12 mouse cellular contexts compared by ENCODE assay signal in the genomic region with DNA sequence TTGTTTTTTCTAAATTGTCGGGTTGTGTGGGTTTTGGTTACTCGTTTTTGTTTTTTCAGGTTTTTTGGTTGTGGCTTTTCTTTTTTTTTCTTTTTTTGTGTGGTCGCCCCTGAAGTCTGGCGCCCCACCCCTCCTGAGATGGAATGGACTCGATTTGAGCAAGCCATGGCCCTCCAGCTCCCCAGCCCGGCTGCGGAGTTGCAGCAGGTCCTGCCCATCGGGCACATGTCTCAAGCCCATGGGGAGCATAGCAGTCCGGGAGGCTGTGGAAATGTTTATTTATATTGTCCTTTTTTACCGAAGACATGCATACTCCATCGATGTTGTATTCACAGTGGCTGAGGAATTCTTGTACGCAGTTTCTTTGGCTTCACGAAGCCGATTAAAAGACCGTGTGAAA. TPM values are rescaled to one million over a fixed set of nuclear protein-coding genes. Genes with fewer than 3 reads are reported as not detected.
A peak's percentile ranks its signal among the peaks of the same experiment; 100 is the strongest.
DNase-seq lines count a peak whose midpoint lies in the region; ATAC-seq and TF ChIP-seq lines count a peak whose summit lies in the region.
"Had no signal": no experiment of that assay in that cellular context is flagged by ENCODE, and none has a peak within 500 bp of the region (broad histone marks: within the 10 kb centered on the region; RNA-seq: fewer than 3 reads in every experiment).

No protein-coding gene starts in this region.

- H3K4me2 ChIP-seq in hindbrain, embryonic 12.5 days (replicated peaks), result peak overlapping the region; percentile 65; the same call in 1 of the 2 replicates
- H3K4me2 ChIP-seq in hindbrain, embryonic 14.5 days (replicated peaks), result no peak overlapping the region
- no peak overlapping the region for H3K4me2 ChIP-seq in limb, embryonic 15.5 days
- H3K4me2 ChIP-seq: heart, embryonic 11.5 days had no signal

- no peak for TF ChIP-seq CTCF in ES-Bruce4 (IDR thresholded peaks at IDR 0.05; ENCODE audit: low read depth, low read length)

- no peak for ATAC-seq in hindbrain, embryonic 12.5 days (ENCODE audit: low FRiP score)
- ATAC-seq in hindbrain, embryonic 14.5 days (ENCODE audit: low FRiP score), result no peak
- no peak for ATAC-seq in limb, embryonic 15.5 days (ENCODE audit: insufficient number of reproducible peaks, low FRiP score, low TSS enrichment, low read depth)
- no peak for ATAC-seq in erythroid progenitor cell, adult 5-6 weeks (replicated peaks; ENCODE audit: low FRiP score, poor library complexity, severe bottlenecking)
- ATAC-seq in megakaryocyte-erythroid progenitor cell, adult 5-6 weeks (replicated peaks; ENCODE audit: low FRiP score, low TSS enrichment, poor library complexity, severe bottlenecking), result no peak

- no peak overlapping the region for H3K4me3 ChIP-seq in hindbrain, embryonic 12.5 days
- H3K4me3 ChIP-seq in hindbrain, embryonic 14.5 days (replicated peaks; ENCODE audit: low read length), result no peak overlapping the region; the same call in 1 of the 2 replicates
- H3K4me3 ChIP-seq in ES-Bruce4 (ENCODE audit: low read depth, low read length), result peak overlapping the region; percentile 35
- H3K4me3 ChIP-seq in limb, embryonic 15.5 days, result no peak overlapping the region

- H3K36me3 ChIP-seq in hindbrain, embryonic 12.5 days, result peaks cover 32% of the 10 kb centered on the region
- peaks cover 30% of the 10 kb centered on the region for H3K36me3 ChIP-seq in hindbrain, embryonic 14.5 days (replicated peaks; ENCODE audit: control insufficient read depth, insufficient read depth)
- H3K36me3 ChIP-seq in ES-Bruce4 (ENCODE audit: control insufficient read depth, insufficient read depth, low read length, poor library complexity, severe bottlenecking), result peaks cover 11% of the 10 kb centered on the region
- peaks cover 28% of the 10 kb centered on the region for H3K36me3 ChIP-seq in limb, embryonic 15.5 days

- no peak for TF ChIP-seq EP300 in ES-Bruce4 (IDR thresholded peaks at IDR 0.05; ENCODE audit: insufficient read depth, low read depth, low read length)

- peak overlapping the region; percentile 36; the same call in 1 of the 2 replicates for H3K9ac ChIP-seq in hindbrain, embryonic 12.5 days
- no peak overlapping the region for H3K9ac ChIP-seq in hindbrain, embryonic 14.5 days
- peak overlapping the region; percentile 44; the same call in 1 of the 2 replicates for H3K9ac ChIP-seq in ES-Bruce4 (ENCODE audit: low read depth, poor library complexity, severe bottlenecking)
- H3K9ac ChIP-seq in limb, embryonic 15.5 days, result no peak overlapping the region
- H3K9ac ChIP-seq: liver, embryonic 13.5 days had no signal

- peak overlapping the region; percentile 89; the same call in 1 of the 2 replicates for H3K27ac ChIP-seq in hindbrain, embryonic 12.5 days
- H3K27ac ChIP-seq in hindbrain, embryonic 14.5 days, result no peak overlapping the region
- no peak overlapping the region for H3K27ac ChIP-seq in ES-Bruce4 (ENCODE audit: insufficient read depth, low read length)
- peak overlapping the region; percentile 39; the same call in 1 of the 2 replicates for H3K27ac ChIP-seq in limb, embryonic 15.5 days

- 89% methylated on average over 15 of the region's 15 CpGs for WGBS in hindbrain, embryonic 12.5 days
- WGBS in hindbrain, embryonic 14.5 days, result 92% methylated on average over 15 of the region's 15 CpGs
- 89% methylated on average over 15 of the region's 15 CpGs for WGBS in limb, embryonic 15.5 days

- no peaks in the 10 kb centered on the region for H3K27me3 ChIP-seq in hindbrain, embryonic 12.5 days
- no peaks in the 10 kb centered on the region for H3K27me3 ChIP-seq in hindbrain, embryonic 14.5 days (ENCODE audit: control insufficient read depth, insufficient read depth, low read length)
- no peaks in the 10 kb centered on the region for H3K27me3 ChIP-seq in ES-Bruce4 (ENCODE audit: control insufficient read depth, insufficient read depth, low read length, poor library complexity, severe bottlenecking)
- H3K27me3 ChIP-seq in limb, embryonic 15.5 days, result no peaks in the 10 kb centered on the region
- H3K27me3 ChIP-seq: liver, embryonic 13.5 days had no signal

- no peaks in the 10 kb centered on the region for H3K9me3 ChIP-seq in hindbrain, embryonic 12.5 days (replicated peaks)
- H3K9me3 ChIP-seq in hindbrain, embryonic 14.5 days (ENCODE audit: control insufficient read depth, low read length), result no peaks in the 10 kb centered on the region
- H3K9me3 ChIP-seq in ES-Bruce4 (replicated peaks; ENCODE audit: control insufficient read depth, insufficient read depth, low read length, poor library complexity, severe bottlenecking), result no peaks in the 10 kb centered on the region
- no peaks in the 10 kb centered on the region for H3K9me3 ChIP-seq in limb, embryonic 15.5 days

- H3K4me1 ChIP-seq in hindbrain, embryonic 12.5 days, result peaks cover 55% of the 10 kb centered on the region
- H3K4me1 ChIP-seq in hindbrain, embryonic 14.5 days (replicated peaks; ENCODE audit: control insufficient read depth, insufficient read depth, low read length), result peaks cover 36% of the 10 kb centered on the region
- H3K4me1 ChIP-seq in ES-Bruce4 (ENCODE audit: control insufficient read depth, insufficient read depth, low read length), result peaks cover 2% of the 10 kb centered on the region
- peaks cover 52% of the 10 kb centered on the region for H3K4me1 ChIP-seq in limb, embryonic 15.5 days

- DNase-seq in adrenal gland, adult (ENCODE audit: inconsistent age in 2 of 2, low spot score in 1 of 2), result peak; percentile 29 to 44
- DNase-seq in adrenal gland, postnatal 4 days (ENCODE audit: low spot score in 2 of 2), result no peak
- no peak for DNase-seq in hindbrain, embryonic 14.5 days (ENCODE audit: low spot score)
- DNase-seq: kidney, adult 18-20 months; liver, embryonic 13.5 days; right cerebral cortex, postnatal 25 days had no signal

- no peak for TF ChIP-seq POLR2A in ES-Bruce4 (IDR thresholded peaks at IDR 0.05; ENCODE audit: insufficient read depth, low read length)

RNA-seq across cellular contexts. Expression of a gene that starts 1.5 kb away (rescaled TPM):
- total RNA-seq in adrenal gland, postnatal 4 days (2021), result 1 to 10 TPM; 7.5 to 8.8 TPM
- 12.0 and 13.3 TPM in 2 replicates for polyA plus RNA-seq in hindbrain, embryonic 12.5 days (2016; fragmentation: Nextera tagmentation; extraction: Ambion mirVana)
- polyA plus RNA-seq in hindbrain, embryonic 14.5 days (2014; fragmentation: Nextera tagmentation; extraction: Ambion mirVana), result 7.0 and 7.7 TPM in 2 replicates
- 7.6 and 7.7 TPM in 2 replicates for polyA plus RNA-seq in ES-Bruce4 (2011; ENCODE audit: insufficient read depth, insufficient read length, low read depth, missing spikeins)
- 12.8 and 13.3 TPM in 2 replicates for polyA plus RNA-seq in limb, embryonic 15.5 days (2015; fragmentation: Nextera tagmentation; extraction: Ambion mirVana)
- not detected in 2 replicates for total RNA-seq in erythroid progenitor cell, adult 5-6 weeks (2015; ENCODE audit: low replicate concordance)
- not detected in 2 replicates for total RNA-seq in erythroid progenitor cell, adult 5-6 weeks (2017; ENCODE audit: low replicate concordance)
- 14.2 and 22.9 TPM in 2 replicates for total RNA-seq in megakaryocyte-erythroid progenitor cell, adult 5-6 weeks (2014; fragmentation: Nextera tagmentation)
- 25.4 and 27.8 TPM in 2 replicates for total RNA-seq in megakaryocyte-erythroid progenitor cell, adult 5-6 weeks (2017)

RNA-seq across cellular contexts. Expression of a gene that starts 5.5 kb away (rescaled TPM):
- total RNA-seq in adrenal gland, postnatal 4 days (2021), result 100 to 1,000 TPM; 296 to 322 TPM
- polyA plus RNA-seq in hindbrain, embryonic 12.5 days (2016; fragmentation: Nextera tagmentation; extraction: Ambion mirVana), result 235 and 271 TPM in 2 replicates
- polyA plus RNA-seq in hindbrain, embryonic 14.5 days (2014; fragmentation: Nextera tagmentation; extraction: Ambion mirVana), result 203 and 252 TPM in 2 replicates
- 51.9 and 58.2 TPM in 2 replicates for polyA plus RNA-seq in ES-Bruce4 (2011; ENCODE audit: insufficient read depth, insufficient read length, low read depth, missing spikeins)
- polyA plus RNA-seq in limb, embryonic 15.5 days (2015; fragmentation: Nextera tagmentation; extraction: Ambion mirVana), result 102 and 103 TPM in 2 replicates
- total RNA-seq in erythroid progenitor cell, adult 5-6 weeks (2015; ENCODE audit: low replicate concordance), result 10.1 and 19.7 TPM in 2 replicates
- 33.5 and 39.6 TPM in 2 replicates for total RNA-seq in erythroid progenitor cell, adult 5-6 weeks (2017; ENCODE audit: low replicate concordance)
- total RNA-seq in megakaryocyte-erythroid progenitor cell, adult 5-6 weeks (2014; fragmentation: Nextera tagmentation), result 31.5 and 44.0 TPM in 2 replicates
- 30.8 and 73.1 TPM in 2 replicates for total RNA-seq in megakaryocyte-erythroid progenitor cell, adult 5-6 weeks (2017)

RNA-seq across cellular contexts. Expression of a gene that starts 8.0 kb away (rescaled TPM):
- total RNA-seq in adrenal gland, postnatal 4 days (2021), result 1 to 10 TPM; 6.5 to 7.5 TPM
- polyA plus RNA-seq in hindbrain, embryonic 12.5 days (2016; fragmentation: Nextera tagmentation; extraction: Ambion mirVana), result 49.3 and 50.5 TPM in 2 replicates
- polyA plus RNA-seq in hindbrain, embryonic 14.5 days (2014; fragmentation: Nextera tagmentation; extraction: Ambion mirVana), result 25.9 and 26.2 TPM in 2 replicates
- 7.2 and 11.2 TPM in 2 replicates for polyA plus RNA-seq in ES-Bruce4 (2011; ENCODE audit: insufficient read depth, insufficient read length, low read depth, missing spikeins)
- 27.0 and 29.3 TPM in 2 replicates for polyA plus RNA-seq in limb, embryonic 15.5 days (2015; fragmentation: Nextera tagmentation; extraction: Ambion mirVana)
- not detected in 2 replicates for total RNA-seq in erythroid progenitor cell, adult 5-6 weeks (2015; ENCODE audit: low replicate concordance)
- not detected in 2 replicates for total RNA-seq in erythroid progenitor cell, adult 5-6 weeks (2017; ENCODE audit: low replicate concordance)
- 0.40 TPM in 1 of 2 replicates, not detected in the other for total RNA-seq in megakaryocyte-erythroid progenitor cell, adult 5-6 weeks (2014; fragmentation: Nextera tagmentation)
- 0.80 TPM in 1 of 2 replicates, not detected in the other for total RNA-seq in megakaryocyte-erythroid progenitor cell, adult 5-6 weeks (2017)

RNA-seq across cellular contexts. Expression of a gene that starts 23.2 kb away (rescaled TPM):
- 100 to 1,000 TPM; 113 to 124 TPM for total RNA-seq in adrenal gland, postnatal 4 days (2021)
- polyA plus RNA-seq in hindbrain, embryonic 12.5 days (2016; fragmentation: Nextera tagmentation; extraction: Ambion mirVana), result 42.1 and 54.5 TPM in 2 replicates
- 44.1 and 54.4 TPM in 2 replicates for polyA plus RNA-seq in hindbrain, embryonic 14.5 days (2014; fragmentation: Nextera tagmentation; extraction: Ambion mirVana)
- polyA plus RNA-seq in ES-Bruce4 (2011; ENCODE audit: insufficient read depth, insufficient read length, low read depth, missing spikeins), result 67.4 and 73.2 TPM in 2 replicates
- polyA plus RNA-seq in limb, embryonic 15.5 days (2015; fragmentation: Nextera tagmentation; extraction: Ambion mirVana), result 13.4 and 14.0 TPM in 2 replicates
- total RNA-seq in erythroid progenitor cell, adult 5-6 weeks (2015; ENCODE audit: low replicate concordance), result 20.1 and 23.8 TPM in 2 replicates
- 12.5 and 18.2 TPM in 2 replicates for total RNA-seq in erythroid progenitor cell, adult 5-6 weeks (2017; ENCODE audit: low replicate concordance)
- 30.9 and 34.0 TPM in 2 replicates for total RNA-seq in megakaryocyte-erythroid progenitor cell, adult 5-6 weeks (2014; fragmentation: Nextera tagmentation)
- 9.4 and 10.5 TPM in 2 replicates for total RNA-seq in megakaryocyte-erythroid progenitor cell, adult 5-6 weeks (2017)

RNA-seq across cellular contexts. Expression of a gene that starts 30.6 kb away (rescaled TPM):
- 10 to 100 TPM; 49.1 to 72.7 TPM for total RNA-seq in adrenal gland, postnatal 4 days (2021)
- 18.4 and 22.3 TPM in 2 replicates for polyA plus RNA-seq in hindbrain, embryonic 12.5 days (2016; fragmentation: Nextera tagmentation; extraction: Ambion mirVana)
- polyA plus RNA-seq in hindbrain, embryonic 14.5 days (2014; fragmentation: Nextera tagmentation; extraction: Ambion mirVana), result 93.4 and 96.4 TPM in 2 replicates
- 29.8 and 33.4 TPM in 2 replicates for polyA plus RNA-seq in ES-Bruce4 (2011; ENCODE audit: insufficient read depth, insufficient read length, low read depth, missing spikeins)
- 5.9 and 6.8 TPM in 2 replicates for polyA plus RNA-seq in limb, embryonic 15.5 days (2015; fragmentation: Nextera tagmentation; extraction: Ambion mirVana)
- not detected in 2 replicates for total RNA-seq in erythroid progenitor cell, adult 5-6 weeks (2015; ENCODE audit: low replicate concordance)
- total RNA-seq in erythroid progenitor cell, adult 5-6 weeks (2017; ENCODE audit: low replicate concordance), result not detected in 2 replicates
- total RNA-seq in megakaryocyte-erythroid progenitor cell, adult 5-6 weeks (2014; fragmentation: Nextera tagmentation), result 5.2 and 10.5 TPM in 2 replicates
- 3.7 TPM in 1 of 2 replicates, not detected in the other for total RNA-seq in megakaryocyte-erythroid progenitor cell, adult 5-6 weeks (2017)

Comparison
In these comparisons a context has a peak if more than half of its experiments do, and no peak if none do; other contexts are left out.
1. DNase-seq: peak in adrenal gland, adult (2 of 2); none in adrenal gland, postnatal 4 days (0 of 2) and hindbrain, embryonic 14.5 days (single experiment).
2. H3K27ac ChIP-seq: peak in hindbrain, embryonic 12.5 days (single experiment) and limb, embryonic 15.5 days (single experiment); none in hindbrain, embryonic 14.5 days (single experiment) and ES-Bruce4 (single experiment).
3. H3K9ac ChIP-seq: peak in hindbrain, embryonic 12.5 days (single experiment) and ES-Bruce4 (single experiment); none in hindbrain, embryonic 14.5 days (single experiment) and limb, embryonic 15.5 days (single experiment).